Mouse (Mus musculus) MEL (cell line): ENCODE data around the gene Me1.

Source experiments
- CTCF ChIP-seq, 3 experiments: IDR thresholded peaks in 2 of 3; conservative IDR thresholded peaks in 1 of 3; 2 replicates each; pipeline ENCODE4 v1.5.1; 2011 to 2012; ENCODE audit warnings: low read length in 3 of 3, low read depth in 2 of 3, mild to moderate bottlenecking in 2 of 3, improper control_type of control experiment in 1 of 3, inconsistent platforms in 1 of 3, mixed read lengths in 1 of 3, moderate library complexity in 1 of 3; ENCODE audit not compliant: control insufficient read depth in 1 of 3, insufficient read depth in 1 of 3, poor library complexity in 1 of 3, severe bottlenecking in 1 of 3
- ELF1 ChIP-seq: IDR thresholded peaks from 2 replicates; pipeline ENCODE4 v1.6.1; 2014; ENCODE audit warnings: low read depth, mild to moderate bottlenecking, inconsistent platforms, low read length, improper control_type of control experiment, moderate library complexity
- MAFK ChIP-seq: IDR thresholded peaks from 2 replicates; pipeline ENCODE4 v1.6.1; 2011; ENCODE audit warnings: low read depth, mild to moderate bottlenecking, low read length, improper control_type of control experiment, borderline replicate concordance
- MEF2A ChIP-seq: IDR thresholded peaks from 2 replicates; pipeline ENCODE4 v1.6.1; 2014; ENCODE audit warnings: low read depth, mild to moderate bottlenecking, inconsistent platforms, low read length, improper control_type of control experiment; ENCODE audit not compliant: poor library complexity, insufficient replicate concordance, severe bottlenecking; ENCODE audit errors: extremely low read depth
- MYC ChIP-seq: IDR thresholded peaks from 2 replicates; pipeline ENCODE4 v1.6.1; 2011; ENCODE audit warnings: low read depth, mild to moderate bottlenecking, low read length, improper control_type of control experiment, moderate library complexity
- POLR2A ChIP-seq, 2 experiments: IDR thresholded peaks; 2 replicates each; pipeline ENCODE4 v1.6.1; 2011 to 2012; ENCODE audit warnings: low read length in 2 of 2, mild to moderate bottlenecking in 2 of 2, control low read depth in 1 of 2, improper control_type of control experiment in 1 of 2, low read depth in 1 of 2, moderate library complexity in 1 of 2; ENCODE audit not compliant: control insufficient read depth in 1 of 2, insufficient read depth in 1 of 2, poor library complexity in 1 of 2

GRCm38 (mm10) chr9:86619341-86620139, 76.2 kb downstream of the Me1 start:
- TF ChIP-seq MYC (no peak), CTCF (IDR thresholded peaks at IDR 0.05 in 2 of 3, conservative IDR thresholded peaks at IDR 0.05 in 1 of 3; ENCODE audit: control insufficient read depth in 1 of 3, insufficient read depth in 1 of 3, low read depth in 2 of 3, low read length in 3 of 3, poor library complexity in 1 of 3, severe bottlenecking in 1 of 3) (no peak), POLR2A (IDR thresholded peaks at IDR 0.05; ENCODE audit: control insufficient read depth in 1 of 2, insufficient read depth in 1 of 2, low read depth in 1 of 2, low read length in 2 of 2, poor library complexity in 1 of 2) (no peak), MEF2A (no peak), ELF1 (no peak), MAFK (no peak)
